Mouse (Mus musculus): ENCODE data around the gene Olfr1106.

Gene Olfr1106

GRCm38 (mm10) chr2:87052173-87052572 is at the start of gene Olfr1106:
Gene Olfr1106 (minus strand): TSS chr2:87052273.
- DNase-seq (ENCODE audit: extremely low spot score, low spot score), result no peak

- DNase-seq (ENCODE audit: extremely low spot score, low spot score), result no peak
Measured at GRCm38 (mm10) chr2:87095908-87096307, 43.8 kb upstream of the Olfr1106 start, which contains the start of gene Olfr1109. Gene Olfr1109 (minus strand): TSS chr2:87096008.

GRCm38 (mm10) chr2:87075717-87076116 is 23.6 kb upstream of the Olfr1106 start, which contains the start of gene Olfr1107:
Gene Olfr1107 (minus strand): TSS chr2:87075817.
- no peak for DNase-seq (ENCODE audit: extremely low spot score, low spot score)

- no peak for DNase-seq (ENCODE audit: extremely low spot score, low spot score)
Measured at GRCm38 (mm10) chr2:87036431-87036830, 15.6 kb downstream of the Olfr1106 start, which contains the start of gene Olfr1105. Gene Olfr1105 (minus strand): TSS chr2:87036531.

- no peak for DNase-seq (ENCODE audit: extremely low spot score, low spot score)
Measured at GRCm38 (mm10) chr2:87026980-87027379, 25.1 kb downstream of the Olfr1106 start, which contains the start of gene Olfr1104. Gene Olfr1104 (minus strand): TSS chr2:87027080.

- no peak for DNase-seq (ENCODE audit: extremely low spot score, low spot score)
Measured at GRCm38 (mm10) chr2:86998098-86998497, 54.0 kb downstream of the Olfr1106 start, which contains the start of gene Olfr1102. Gene Olfr1102 (plus strand): TSS chr2:86998398.
